Mouse (Mus musculus) thymus, adult 18-20 months (tissue): Measurements from ENCODE around the gene Ica1.

Source experiments
- DNase-seq, 2 experiments: peaks; one replicate each; pipeline ENCODE4 v3.0.0; 2022; ENCODE audit warnings: mixed read lengths in 2 of 2

Ica1 gene

GRCm38 (mm10) chr6:8778296-8778649 lies at the start of gene Ica1:
Gene Ica1, minus strand, starts transcription at chr6:8778488.
- no peak for DNase-seq

GRCm38 (mm10) chr6:8819866-8820265 lies 41.6 kb upstream of the Ica1 start:
- DNase-seq: no peak

- no peak for DNase-seq
These were observed 36.2 kb upstream of the Ica1 start for GRCm38 (mm10) chr6:8814332-8815002.

GRCm38 (mm10) chr6:8802561-8803150 lies 24.4 kb upstream of the Ica1 start:
- no peak for DNase-seq

- no peak for DNase-seq
These were observed 14.1 kb upstream of the Ica1 start for GRCm38 (mm10) chr6:8792385-8792784.

- DNase-seq: no peak
These were observed 13.5 kb upstream of the Ica1 start for GRCm38 (mm10) chr6:8791781-8792180.

GRCm38 (mm10) chr6:8780618-8781017 lies 2.3 kb upstream of the Ica1 start:
- no peak for DNase-seq

GRCm38 (mm10) chr6:8777411-8778295 lies 635 bp downstream of the Ica1 start:
- DNase-seq: no peak

- DNase-seq: no peak
These were observed 6.7 kb downstream of the Ica1 start for GRCm38 (mm10) chr6:8771539-8771938.

GRCm38 (mm10) chr6:8770341-8770740 lies 7.9 kb downstream of the Ica1 start:
- DNase-seq: no peak

- DNase-seq: no peak
These were observed 8.5 kb downstream of the Ica1 start for GRCm38 (mm10) chr6:8769803-8770202.

- DNase-seq: no peak
These were observed 11.6 kb downstream of the Ica1 start for GRCm38 (mm10) chr6:8766652-8767051.

- no peak for DNase-seq
These were observed 12.5 kb downstream of the Ica1 start for GRCm38 (mm10) chr6:8765801-8766200.

GRCm38 (mm10) chr6:8765064-8765463 lies 13.2 kb downstream of the Ica1 start:
- DNase-seq: no peak

GRCm38 (mm10) chr6:8760708-8761294 lies 17.5 kb downstream of the Ica1 start:
- no peak for DNase-seq

GRCm38 (mm10) chr6:8759901-8760300 lies 18.4 kb downstream of the Ica1 start:
- no peak for DNase-seq

GRCm38 (mm10) chr6:8755760-8756276 lies 22.5 kb downstream of the Ica1 start:
- no peak for DNase-seq

- DNase-seq: no peak
These were observed 23.8 kb downstream of the Ica1 start for GRCm38 (mm10) chr6:8754486-8754885.

- DNase-seq: no peak
These were observed 24.6 kb downstream of the Ica1 start for GRCm38 (mm10) chr6:8753723-8754036.

- DNase-seq: no peak
These were observed 25.1 kb downstream of the Ica1 start for GRCm38 (mm10) chr6:8752984-8753722.

GRCm38 (mm10) chr6:8744886-8745285 lies 33.4 kb downstream of the Ica1 start:
- DNase-seq: no peak

- no peak for DNase-seq
These were observed 34.0 kb downstream of the Ica1 start for GRCm38 (mm10) chr6:8744273-8744785.
